Mouse (Mus musculus) ES-Bruce4 (cell line): ENCODE data around the gene Gm4763. TPM values are rescaled to one million over a fixed set of nuclear protein-coding genes. Genes with fewer than 3 reads are reported as not detected.

Experiments used
- H3K27ac ChIP-seq: 2 replicates; pipeline ENCODE4 v1.5.1; 2012; ENCODE audit warnings: low read length, inconsistent platforms; ENCODE audit not compliant: insufficient read depth
- H3K27me3 ChIP-seq: 2 replicates; pipeline ENCODE4 v1.6.1; 2012; ENCODE audit warnings: mild to moderate bottlenecking, low read length, inconsistent platforms; ENCODE audit not compliant: control insufficient read depth, poor library complexity, insufficient read depth, severe bottlenecking
- H3K36me3 ChIP-seq: 2 replicates; pipeline ENCODE4 v1.6.1; 2012; ENCODE audit warnings: inconsistent platforms, mild to moderate bottlenecking, low read length, moderate library complexity; ENCODE audit not compliant: control insufficient read depth, poor library complexity, insufficient read depth, severe bottlenecking
- H3K4me1 ChIP-seq: one replicate; pipeline ENCODE4 v1.8.1; 2011; ENCODE audit warnings: low read length; ENCODE audit not compliant: control insufficient read depth, insufficient read depth
- H3K4me3 ChIP-seq: 2 replicates; pipeline ENCODE4 v1.5.1; 2011; ENCODE audit warnings: low read depth, mild to moderate bottlenecking, low read length
- H3K9ac ChIP-seq: 2 replicates; pipeline ENCODE4 v1.6.1; 2012; ENCODE audit warnings: low read depth, mild to moderate bottlenecking, inconsistent platforms; ENCODE audit not compliant: poor library complexity, severe bottlenecking
- H3K9me3 ChIP-seq: replicated peaks from 2 replicates; pipeline ENCODE4 v1.6.1; 2012; ENCODE audit warnings: mild to moderate bottlenecking, low read length, inconsistent platforms; ENCODE audit not compliant: control insufficient read depth, poor library complexity, insufficient read depth, severe bottlenecking
- CTCF ChIP-seq: IDR thresholded peaks from one replicate; pipeline ENCODE4 v1.8.1; 2011; ENCODE audit warnings: low read depth, low read length
- EP300 ChIP-seq: IDR thresholded peaks from 2 replicates; pipeline ENCODE4 v1.6.1; 2011; ENCODE audit warnings: low read depth, low read length; ENCODE audit not compliant: insufficient read depth
- POLR2A ChIP-seq: IDR thresholded peaks from one replicate; pipeline ENCODE4 v1.8.1; 2011; ENCODE audit warnings: low read length; ENCODE audit not compliant: insufficient read depth
- polyA plus RNA-seq: library from polyadenylated mRNA; stranded (reverse); fragments of >200 nt; gene quantifications from 2 replicates; pipeline ENCODE4 v1.2.4, GENCODE M21; 2011; ENCODE audit warnings: low read depth; ENCODE audit not compliant: missing spikeins, insufficient read depth, insufficient read length

The Gm4763 gene
- polyA plus RNA-seq, 1 experiment, result not detected

DNA sequence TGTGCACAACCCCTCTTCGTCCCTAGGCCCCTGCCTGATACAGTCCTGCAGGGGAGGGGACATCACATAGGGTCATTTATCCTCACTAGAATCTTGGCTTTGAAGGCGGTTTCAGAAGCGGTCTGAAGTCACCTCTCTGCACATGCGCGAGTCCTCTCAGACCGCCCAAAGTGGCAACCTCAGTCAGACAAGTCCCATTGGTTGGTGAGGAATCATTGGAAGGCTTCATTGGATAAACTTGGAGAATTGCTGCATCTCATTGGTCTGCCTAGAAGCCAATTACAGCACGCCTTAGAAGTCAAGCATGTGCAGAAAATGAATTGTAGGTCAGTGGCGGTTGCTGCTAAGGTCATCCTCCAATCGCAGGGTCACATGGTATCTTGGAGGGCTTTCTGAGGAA is 50.1 kb downstream of the Gm4763 start, which contains the start of gene Tex101:
Tex101 (minus strand) TSS at position 101 of the 400 bp plus-strand sequence.
- Histone ChIP-seq H3K4me3 (no peak within 1 kb of the TSS), H3K9me3 (no peaks in the 10 kb centered on the region)

DNA sequence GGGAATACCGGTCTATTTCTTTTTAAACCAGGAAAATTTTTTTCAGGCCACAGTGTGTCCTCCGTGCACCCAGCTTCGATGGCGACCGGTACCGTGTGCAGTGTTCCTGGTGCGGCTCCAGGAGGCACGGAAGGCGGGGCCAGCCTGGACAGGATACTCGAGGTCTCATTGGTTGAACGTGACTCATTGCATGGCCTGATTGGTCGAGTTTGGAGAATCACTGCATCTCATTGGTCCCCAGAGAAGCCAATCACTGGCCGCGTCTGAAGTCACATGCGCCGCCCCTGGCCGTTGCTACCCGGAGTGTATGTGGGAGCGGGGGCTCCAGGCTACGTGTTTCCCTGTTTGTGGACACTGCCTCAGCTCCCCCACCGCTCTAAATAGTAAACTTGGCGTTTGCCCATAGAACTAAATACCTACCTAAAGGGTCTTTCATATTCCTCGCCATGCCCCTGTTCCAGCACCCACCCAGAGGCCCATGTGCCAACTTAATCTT is 54.7 kb downstream of the Gm4763 start:
- H3K4me3 ChIP-seq, result no peak overlapping the region

More for the DNA sequence above, 50.1 kb downstream of the Gm4763 start, which contains the start of gene Tex101:
- Histone ChIP-seq H3K27ac (no peak within 1 kb of the TSS), H3K27me3 (no peaks in the 10 kb centered on the region), H3K4me1 (no peaks in the 10 kb centered on the region), H3K36me3 (no peaks in the 10 kb centered on the region), H3K9ac (no peak within 1 kb of the TSS)
- TF ChIP-seq CTCF (no peak), EP300 (no peak), POLR2A (no peak)

More for the DNA sequence above, 54.7 kb downstream of the Gm4763 start:
- no peaks in the 10 kb centered on the region for H3K36me3 ChIP-seq
- H3K9me3 ChIP-seq, result no peaks in the 10 kb centered on the region
- H3K27me3 ChIP-seq, result no peaks in the 10 kb centered on the region
- no peak overlapping the region for H3K27ac ChIP-seq
- H3K4me1 ChIP-seq, result no peaks in the 10 kb centered on the region
- H3K9ac ChIP-seq, result no peak overlapping the region
- TF ChIP-seq POLR2A (no peak), CTCF (no peak), EP300 (no peak)

Other genes starting within 250 kb of the Gm4763 start
- gene Cadm4, start 244.9 kb downstream of the Gm4763 start, polyA plus RNA-seq, result 10.4 and 12.2 TPM in 2 replicates
- gene Zfp428, start 219.9 kb downstream of the Gm4763 start, polyA plus RNA-seq, result 12.3 and 13.1 TPM in 2 replicates
- not detected in 2 replicates for gene AC161166.1, start 214.5 kb downstream of the Gm4763 start, polyA plus RNA-seq
- 7.2 and 8.2 TPM in 2 replicates for gene Irgq, start 196.2 kb downstream of the Gm4763 start, polyA plus RNA-seq
- gene Pinlyp, start 180.8 kb downstream of the Gm4763 start, polyA plus RNA-seq, result 1.1 TPM in 1 of 2 replicates, not detected in the other
- gene Xrcc1, start 180.6 kb downstream of the Gm4763 start, polyA plus RNA-seq, result 84.8 and 85.8 TPM in 2 replicates
- gene Ethe1, start 139.4 kb downstream of the Gm4763 start, polyA plus RNA-seq, result 13.4 and 15.5 TPM in 2 replicates
- 0.88 and 1.4 TPM in 2 replicates for gene Zfp575, start 139.3 kb downstream of the Gm4763 start, polyA plus RNA-seq
- gene Phldb3, start 116.1 kb downstream of the Gm4763 start, polyA plus RNA-seq, result 5.6 and 7.1 TPM in 2 replicates
- gene Lypd3, start 90.4 kb downstream of the Gm4763 start, polyA plus RNA-seq, result 0.48 and 0.81 TPM in 2 replicates
- 0.85 and 1.5 TPM in 2 replicates for gene Tex101, start 50.2 kb downstream of the Gm4763 start, polyA plus RNA-seq
- gene BC049730, start 17.7 kb downstream of the Gm4763 start, polyA plus RNA-seq, result not detected in 2 replicates
- gene Cd177, start 33.4 kb upstream of the Gm4763 start, polyA plus RNA-seq, result not detected in 2 replicates
- not detected in 2 replicates for gene Ceacam10, start 50.3 kb upstream of the Gm4763 start, polyA plus RNA-seq
- 21.9 and 24.9 TPM in 2 replicates for gene Gm9844, start 135.3 kb upstream of the Gm4763 start, polyA plus RNA-seq
- gene Lypd4, start 143.0 kb upstream of the Gm4763 start, polyA plus RNA-seq, result not detected in 2 replicates
- 0.75 and 1.1 TPM in 2 replicates for gene Dmrtc2, start 143.1 kb upstream of the Gm4763 start, polyA plus RNA-seq
- gene Rps19, start 157.5 kb upstream of the Gm4763 start, polyA plus RNA-seq, result 2,100 and 2,446 TPM in 2 replicates
- gene Cd79a, start 170.5 kb upstream of the Gm4763 start, polyA plus RNA-seq, result 2.8 and 2.9 TPM in 2 replicates
- gene Arhgef1, start 176.0 kb upstream of the Gm4763 start, polyA plus RNA-seq, result 90.5 and 108 TPM in 2 replicates
- gene Gm4881, start 217.6 kb upstream of the Gm4763 start, polyA plus RNA-seq, result not detected in 2 replicates
- gene Rabac1, start 245.8 kb upstream of the Gm4763 start, polyA plus RNA-seq, result 84.4 and 97.6 TPM in 2 replicates